Mouse (Mus musculus): ENCODE measurements around the gene Icam1. TPM values are rescaled to one million over a fixed set of nuclear protein-coding genes. Genes with fewer than 3 reads are reported as not detected.

The Icam1 gene
- total and polyA plus RNA-seq, 3 experiments = 5.8 to 17.1 (median 9.6) TPM

- Histone ChIP-seq H3K36me3 (replicated peaks) (peaks cover 14% of the 10 kb centered on the region), H3K27me3 (ENCODE audit: insufficient read depth, low read length) (peaks cover 4% of the 10 kb centered on the region; the same call in 1 of the 2 replicates), H3K9me3 (replicated peaks) (no peaks in the 10 kb centered on the region), H3K4me1 (ENCODE audit: insufficient read depth, low read depth, low read length) (peaks cover 62% of the 10 kb centered on the region), H3K4me3 (ENCODE audit: low read depth, low read length) (no peak overlapping the region)
- TF ChIP-seq GATA1 (IDR thresholded peaks at IDR 0.05; ENCODE audit: borderline replicate concordance, low read length) = no peak
- TF ChIP-seq GATA2 (IDR thresholded peaks at IDR 0.05; ENCODE audit: borderline replicate concordance, low read depth, low read length) = no peak
- no peak for TF ChIP-seq POLR2AphosphoS5 (IDR thresholded peaks at IDR 0.05; ENCODE audit: insufficient replicate concordance, low read depth, low read length)
- TF ChIP-seq TAL1 (conservative IDR thresholded peaks at IDR 0.05; ENCODE audit: low read depth, low read length) = no peak
- no peak for TF ChIP-seq CTCF (IDR thresholded peaks at IDR 0.05; ENCODE audit: low read depth, low read length)
- DNase-seq (ENCODE audit: low spot score) (peak; percentile 45), ATAC-seq (ENCODE audit: extremely low read depth, insufficient number of reproducible peaks, low FRiP score, poor library complexity, severe bottlenecking) (no peak)
These were observed 42.1 kb upstream of the Icam1 start for GRCm38 (mm10) chr9:20973682-20974075.

GRCm38 (mm10) chr9:20975431-20976215 is 40.2 kb upstream of the Icam1 start:
- no peak; the same call in 1 of the 2 replicates for ATAC-seq (ENCODE audit: extremely low read depth, insufficient number of reproducible peaks, low FRiP score, poor library complexity, severe bottlenecking)
- Histone ChIP-seq H3K36me3 (replicated peaks) (peaks cover 10% of the 10 kb centered on the region), H3K4me3 (ENCODE audit: low read depth, low read length) (peak overlapping the region; percentile 81), H3K9me3 (replicated peaks) (no peaks in the 10 kb centered on the region), H3K27me3 (ENCODE audit: insufficient read depth, low read length) (peaks cover 4% of the 10 kb centered on the region; the same call in 1 of the 2 replicates), H3K4me1 (ENCODE audit: insufficient read depth, low read depth, low read length) (peaks cover 69% of the 10 kb centered on the region)
- TF ChIP-seq POLR2AphosphoS5 (IDR thresholded peaks at IDR 0.05; ENCODE audit: insufficient replicate concordance, low read depth, low read length) (no peak), GATA2 (IDR thresholded peaks at IDR 0.05; ENCODE audit: borderline replicate concordance, low read depth, low read length) (no peak), GATA1 (IDR thresholded peaks at IDR 0.05; ENCODE audit: borderline replicate concordance, low read length) (no peak), TAL1 (conservative IDR thresholded peaks at IDR 0.05; ENCODE audit: low read depth, low read length) (no peak), CTCF (IDR thresholded peaks at IDR 0.05; ENCODE audit: low read depth, low read length) (no peak)
- DNase-seq (ENCODE audit: low spot score) = peak; percentile 69

- peaks cover 7% of the 10 kb centered on the region; the same call in 1 of the 2 replicates for H3K27me3 ChIP-seq (ENCODE audit: insufficient read depth, low read length)
- H3K4me1 ChIP-seq (ENCODE audit: insufficient read depth, low read depth, low read length) = peaks cover 69% of the 10 kb centered on the region
- ATAC-seq (ENCODE audit: extremely low read depth, insufficient number of reproducible peaks, low FRiP score, poor library complexity, severe bottlenecking) (peak; percentile 68), DNase-seq (ENCODE audit: low spot score) (peak; percentile 82)
- no peak for TF ChIP-seq GATA1 (IDR thresholded peaks at IDR 0.05; ENCODE audit: borderline replicate concordance, low read length)
- TF ChIP-seq POLR2AphosphoS5 (IDR thresholded peaks at IDR 0.05; ENCODE audit: insufficient replicate concordance, low read depth, low read length) = no peak
- TF ChIP-seq TAL1 (conservative IDR thresholded peaks at IDR 0.05; ENCODE audit: low read depth, low read length) = no peak
- no peak for TF ChIP-seq GATA2 (IDR thresholded peaks at IDR 0.05; ENCODE audit: borderline replicate concordance, low read depth, low read length)
- TF ChIP-seq CTCF (IDR thresholded peaks at IDR 0.05; ENCODE audit: low read depth, low read length) = no peak
- no peaks in the 10 kb centered on the region for H3K9me3 ChIP-seq (replicated peaks)
- peaks cover 10% of the 10 kb centered on the region for H3K36me3 ChIP-seq (replicated peaks)
- H3K4me3 ChIP-seq (ENCODE audit: low read depth, low read length) = peak within 1 kb of the TSS; percentile 81
These were observed 39.4 kb upstream of the Icam1 start, which contains the start of gene S1pr2 for GRCm38 (mm10) chr9:20976216-20976960. Gene S1pr2, minus strand, starts transcription at chr9:20976781.

GRCm38 (mm10) chr9:20976961-20977689 is 38.7 kb upstream of the Icam1 start:
- no peak for ATAC-seq (ENCODE audit: extremely low read depth, insufficient number of reproducible peaks, low FRiP score, poor library complexity, severe bottlenecking)

GRCm38 (mm10) chr9:20978409-20979095 is 37.2 kb upstream of the Icam1 start:
- H3K27me3 ChIP-seq (ENCODE audit: insufficient read depth, low read length) = peaks cover 14% of the 10 kb centered on the region; the same call in 1 of the 2 replicates
- peaks cover 58% of the 10 kb centered on the region for H3K4me1 ChIP-seq (ENCODE audit: insufficient read depth, low read depth, low read length)
- no peak overlapping the region for H3K4me3 ChIP-seq (ENCODE audit: low read depth, low read length)
- DNase-seq (ENCODE audit: low spot score) = no peak
- ATAC-seq (ENCODE audit: extremely low read depth, insufficient number of reproducible peaks, low FRiP score, poor library complexity, severe bottlenecking) = no peak
- no peaks in the 10 kb centered on the region for H3K9me3 ChIP-seq (replicated peaks)
- TF ChIP-seq POLR2AphosphoS5 (IDR thresholded peaks at IDR 0.05; ENCODE audit: insufficient replicate concordance, low read depth, low read length) (no peak), GATA2 (IDR thresholded peaks at IDR 0.05; ENCODE audit: borderline replicate concordance, low read depth, low read length) (no peak), GATA1 (IDR thresholded peaks at IDR 0.05; ENCODE audit: borderline replicate concordance, low read length) (no peak), TAL1 (conservative IDR thresholded peaks at IDR 0.05; ENCODE audit: low read depth, low read length) (no peak), CTCF (IDR thresholded peaks at IDR 0.05; ENCODE audit: low read depth, low read length) (no peak)
- H3K36me3 ChIP-seq (replicated peaks) = no peaks in the 10 kb centered on the region

More at GRCm38 (mm10) chr9:20976961-20977689, 38.7 kb upstream of the Icam1 start:
- Histone ChIP-seq H3K27me3 (ENCODE audit: insufficient read depth, low read length) (peaks cover 11% of the 10 kb centered on the region; the same call in 1 of the 2 replicates), H3K4me3 (ENCODE audit: low read depth, low read length) (peak overlapping the region; percentile 81), H3K36me3 (replicated peaks) (peaks cover 9% of the 10 kb centered on the region), H3K4me1 (ENCODE audit: insufficient read depth, low read depth, low read length) (peaks cover 66% of the 10 kb centered on the region), H3K9me3 (replicated peaks) (no peaks in the 10 kb centered on the region)
- no peak for DNase-seq (ENCODE audit: low spot score)
- TF ChIP-seq GATA2 (IDR thresholded peaks at IDR 0.05; ENCODE audit: borderline replicate concordance, low read depth, low read length) (no peak), TAL1 (conservative IDR thresholded peaks at IDR 0.05; ENCODE audit: low read depth, low read length) (no peak), GATA1 (IDR thresholded peaks at IDR 0.05; ENCODE audit: borderline replicate concordance, low read length) (no peak), POLR2AphosphoS5 (IDR thresholded peaks at IDR 0.05; ENCODE audit: insufficient replicate concordance, low read depth, low read length) (no peak), CTCF (IDR thresholded peaks at IDR 0.05; ENCODE audit: low read depth, low read length) (no peak)

Measured in G1E (cell line).